Mouse (Mus musculus) embryo, embryonic 10.5 days (tissue): ENCODE results near the gene Pi4ka.

Source experiments
- DNase-seq: peaks from one replicate; pipeline ENCODE4 v3.0.0-alpha.2; 2015; ENCODE audit warnings: low spot score

Gene Pi4ka

DNA sequence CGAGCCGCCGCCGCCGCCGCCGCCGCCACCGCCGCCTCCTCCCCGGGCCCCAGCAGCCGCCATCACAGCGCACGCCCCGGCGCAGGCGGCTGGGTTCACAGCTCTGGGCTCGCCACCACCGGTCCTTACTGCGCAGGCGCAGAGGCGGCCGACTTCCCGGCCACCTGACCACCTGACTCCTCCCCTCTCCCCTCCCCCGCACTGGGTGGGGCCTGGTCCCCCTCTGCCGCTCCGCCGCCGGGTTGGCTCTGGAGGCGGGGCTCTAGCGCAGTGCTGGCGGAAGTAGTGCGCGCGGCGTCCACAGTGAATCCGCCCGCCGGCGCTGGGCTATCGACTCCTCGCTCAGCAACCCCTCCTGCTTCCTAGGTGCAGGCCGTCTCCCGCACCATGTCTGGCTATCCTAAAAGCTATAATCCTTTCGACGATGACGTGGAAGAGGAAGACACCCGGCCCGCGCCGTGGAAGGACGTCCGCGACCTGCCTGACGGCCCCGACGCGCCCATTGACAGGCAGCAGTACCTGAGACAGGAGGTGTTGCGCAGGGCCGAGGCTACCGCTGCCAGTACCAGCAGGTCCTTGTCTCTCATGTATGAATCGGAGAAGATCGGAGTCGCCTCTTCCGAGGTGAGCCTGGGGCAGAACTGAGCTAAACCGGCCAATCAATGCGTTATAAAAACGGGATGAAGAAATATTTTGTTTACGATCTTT lies at the start of gene Pi4ka, which contains the start of gene Snap29:
Gene Pi4ka, minus strand, starts transcription at position 579 of the 708 bp plus-strand sequence.
Gene Snap29, plus strand, starts transcription at position 251 of the 708 bp plus-strand sequence.
- peak; percentile 99 for DNase-seq

DNA sequence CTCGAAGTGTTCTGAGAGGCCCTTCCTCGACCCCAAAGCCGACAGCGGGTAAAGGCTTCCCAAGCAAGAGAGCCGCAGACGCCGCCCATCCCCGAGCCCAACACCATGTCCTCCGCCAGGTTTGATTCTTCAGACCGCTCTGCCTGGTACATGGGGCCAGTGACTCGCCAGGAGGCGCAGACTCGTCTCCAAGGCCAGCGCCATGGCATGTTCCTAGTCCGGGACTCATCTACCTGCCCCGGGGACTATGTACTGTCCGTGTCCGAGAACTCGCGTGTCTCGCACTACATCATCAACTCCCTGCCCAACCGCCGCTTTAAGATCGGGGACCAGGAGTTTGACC lies 46.2 kb upstream of the Pi4ka start:
- DNase-seq, result peak; percentile 57

DNA sequence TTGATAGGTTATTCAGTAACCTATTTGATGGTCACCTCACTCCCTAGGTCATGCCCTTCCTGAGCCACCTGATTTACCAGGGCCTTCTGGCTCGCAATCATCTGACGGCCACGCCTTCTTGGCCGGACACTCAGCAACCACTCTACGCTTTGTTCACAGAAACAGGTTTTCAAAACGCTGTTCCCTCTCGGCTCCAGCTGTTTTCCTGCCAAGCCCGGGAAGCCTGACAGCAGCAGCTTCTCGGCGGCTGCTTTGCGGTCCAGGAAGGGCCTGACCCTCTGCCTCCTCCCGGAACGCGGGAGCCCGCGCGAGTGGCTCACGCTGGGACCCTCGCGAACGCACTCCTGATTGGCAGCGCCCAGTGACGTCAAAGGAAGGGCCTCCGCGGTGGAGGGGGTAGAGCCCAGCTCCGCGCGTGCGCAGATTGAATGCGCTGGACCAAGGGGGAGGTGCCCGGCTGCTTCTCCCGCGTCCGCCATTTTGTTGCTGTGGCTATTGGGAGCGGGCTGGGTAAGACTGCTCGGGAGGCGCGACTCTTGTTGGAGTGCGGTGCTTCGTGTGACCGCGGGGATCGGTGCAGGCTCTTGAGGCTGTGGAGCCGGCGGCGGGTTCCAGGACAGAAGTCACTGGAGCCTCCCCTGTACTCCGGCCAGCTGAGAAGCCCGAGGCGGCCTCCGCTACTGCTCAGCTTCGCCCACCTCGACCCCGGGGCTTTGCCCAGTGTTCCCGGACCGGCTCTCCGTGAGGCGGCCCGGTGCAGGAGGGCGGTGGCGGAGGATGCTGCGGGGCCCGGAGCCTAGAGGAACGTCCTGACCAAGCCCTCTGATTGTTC lies 45.6 kb upstream of the Pi4ka start, which contains the start of gene Crkl:
Gene Crkl, plus strand, starts transcription at position 447 of the 832 bp plus-strand sequence.
- DNase-seq, result peak; percentile 100

DNA sequence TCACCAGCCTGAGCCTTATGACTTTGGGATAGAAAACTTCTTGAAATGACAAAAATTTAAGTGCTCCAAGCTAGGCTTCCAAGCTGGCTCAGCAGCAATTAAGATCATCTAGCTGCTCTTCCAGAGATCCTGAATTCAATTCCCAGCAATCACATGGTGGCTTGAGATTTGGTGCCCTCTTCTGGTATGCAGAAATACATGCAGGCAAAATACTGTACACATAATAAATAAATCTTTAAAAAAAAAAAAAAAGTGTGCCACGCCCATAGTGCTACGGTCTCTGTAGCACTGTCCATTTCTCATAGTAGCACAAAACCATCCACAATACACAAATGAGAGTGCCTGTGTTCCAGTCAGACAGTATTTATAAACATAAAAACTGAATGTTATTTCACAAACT lies 26.5 kb upstream of the Pi4ka start:
- DNase-seq, result peak; percentile 29

GRCm38 (mm10) chr16:17423021-17423420 lies 16.9 kb upstream of the Pi4ka start:
- DNase-seq, result no peak

GRCm38 (mm10) chr16:17410209-17410608 lies 4.1 kb upstream of the Pi4ka start:
- DNase-seq, result no peak

GRCm38 (mm10) chr16:17409046-17409445 lies 2.9 kb upstream of the Pi4ka start:
- DNase-seq, result no peak

DNA sequence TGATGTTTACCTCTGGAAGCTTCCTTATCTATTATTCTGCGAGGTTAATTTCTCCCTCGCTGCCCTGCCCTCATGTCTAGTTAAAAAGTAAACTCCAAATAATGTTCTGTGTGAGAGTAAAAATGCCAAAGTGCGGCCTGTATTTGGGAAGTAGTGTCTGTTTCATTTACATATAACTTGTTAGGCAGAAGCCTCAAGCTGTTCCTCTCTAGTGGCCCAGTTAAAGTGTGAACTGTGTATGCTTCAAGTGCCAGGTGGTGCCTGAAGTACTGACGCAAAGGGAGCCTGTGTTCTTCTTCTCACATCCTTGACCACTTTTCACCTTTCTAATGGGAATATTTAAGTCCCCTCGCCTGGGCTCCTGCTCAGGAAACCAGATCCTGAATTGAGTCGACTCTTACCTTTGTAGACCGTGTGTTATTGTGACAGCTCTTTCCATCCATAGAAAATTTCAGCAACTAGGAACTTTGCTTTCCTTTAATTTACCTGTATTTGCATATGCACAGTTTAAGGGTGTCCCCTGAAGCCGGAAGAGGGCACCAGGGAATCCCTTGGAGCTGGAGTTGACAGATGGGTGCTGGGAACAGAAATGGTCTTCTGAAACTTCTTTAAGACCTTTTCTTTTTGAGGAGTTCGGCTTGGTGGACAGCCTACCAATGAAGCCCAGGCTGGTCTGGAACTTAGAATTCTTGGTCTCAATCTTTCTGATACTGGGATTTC lies 558 bp upstream of the Pi4ka start:
- DNase-seq, result no peak

DNA sequence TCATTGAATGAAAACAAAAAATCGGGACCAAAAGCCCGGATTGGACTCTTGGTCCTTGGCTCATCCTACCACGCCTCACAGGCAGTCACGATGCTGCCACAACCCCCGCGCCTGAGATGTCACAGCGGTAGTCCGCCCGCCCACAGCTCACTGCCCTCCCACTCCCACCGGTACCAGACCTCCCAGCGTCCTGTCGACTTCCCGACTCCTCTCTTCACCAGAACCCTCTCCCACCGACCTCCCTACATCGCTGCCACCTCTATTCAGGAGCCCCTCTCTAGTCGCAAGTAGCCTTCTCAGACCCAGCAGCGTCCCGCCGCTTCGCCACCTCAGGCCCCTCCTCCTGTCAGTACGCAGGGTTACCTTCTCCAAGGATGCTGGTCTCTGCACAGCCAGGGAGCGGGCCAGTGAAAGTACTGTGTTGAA lies 830 bp downstream of the Pi4ka start:
- DNase-seq, result no peak

GRCm38 (mm10) chr16:17402855-17403254 lies 3.3 kb downstream of the Pi4ka start:
- DNase-seq, result peak; percentile 58

GRCm38 (mm10) chr16:17392784-17393183 lies 13.3 kb downstream of the Pi4ka start:
- DNase-seq, result no peak

- DNase-seq, result no peak
Measured at GRCm38 (mm10) chr16:17383594-17384326, 22.4 kb downstream of the Pi4ka start.

- no peak for DNase-seq
Measured at GRCm38 (mm10) chr16:17382306-17382705, 23.8 kb downstream of the Pi4ka start.

DNA sequence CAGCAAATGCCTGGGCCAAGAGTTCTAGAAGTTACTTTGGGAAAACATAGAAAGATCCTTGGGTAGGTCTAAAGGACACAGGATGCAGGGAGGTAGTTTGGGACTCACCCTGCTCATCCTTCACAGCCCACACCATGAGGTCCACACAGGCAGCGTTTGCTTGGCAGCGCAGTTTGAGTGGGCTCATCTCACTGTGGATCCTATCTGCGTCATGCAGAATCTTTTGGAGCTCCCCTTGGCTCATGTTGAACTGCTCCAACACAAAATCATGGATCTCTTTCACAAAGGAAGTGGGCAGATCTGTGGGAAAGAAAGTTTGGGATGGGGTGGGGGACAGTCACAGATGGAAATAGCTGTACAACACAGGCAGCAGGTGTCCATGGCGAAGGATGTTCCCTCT lies 47.3 kb downstream of the Pi4ka start:
- DNase-seq, result no peak

DNA sequence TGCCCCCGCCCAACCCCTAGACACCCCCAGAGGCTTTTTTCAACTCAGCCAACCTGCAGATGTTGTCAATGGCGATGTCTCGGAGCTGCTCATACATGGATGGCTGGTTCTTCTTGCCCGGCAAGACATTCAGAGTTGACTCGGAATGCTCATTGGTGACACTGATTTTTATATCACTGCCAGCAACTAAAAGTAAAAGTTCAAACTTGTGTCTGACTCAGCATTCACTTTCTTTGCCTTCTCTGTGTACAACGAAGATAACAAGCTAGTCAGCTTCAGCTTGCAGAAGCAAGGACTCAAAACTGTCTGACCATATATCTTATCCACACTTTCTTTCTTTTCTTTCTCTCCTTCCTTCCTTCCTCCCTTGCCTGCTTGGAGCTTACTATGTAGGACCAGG lies 50.1 kb downstream of the Pi4ka start:
- DNase-seq, result no peak

DNA sequence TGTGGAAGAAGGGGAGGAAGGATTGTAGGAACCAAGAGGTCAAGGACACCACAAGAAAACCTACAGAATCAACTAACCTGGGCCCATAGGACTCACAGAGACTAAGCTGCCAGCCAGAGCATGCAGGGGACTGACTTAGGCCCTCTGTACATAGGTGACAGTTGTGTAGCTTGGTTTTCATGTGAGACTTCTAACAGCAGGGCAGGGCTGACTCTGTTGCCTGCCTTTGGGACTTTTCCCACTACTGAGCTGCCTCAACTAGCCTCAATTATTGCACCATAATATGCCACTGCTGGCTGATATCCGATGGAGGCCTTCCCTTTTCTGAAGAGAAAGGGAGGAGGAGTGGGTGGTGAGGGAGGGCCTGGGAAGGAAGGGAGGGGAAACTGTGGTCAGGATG lies 59.3 kb downstream of the Pi4ka start:
- no peak for DNase-seq

DNA sequence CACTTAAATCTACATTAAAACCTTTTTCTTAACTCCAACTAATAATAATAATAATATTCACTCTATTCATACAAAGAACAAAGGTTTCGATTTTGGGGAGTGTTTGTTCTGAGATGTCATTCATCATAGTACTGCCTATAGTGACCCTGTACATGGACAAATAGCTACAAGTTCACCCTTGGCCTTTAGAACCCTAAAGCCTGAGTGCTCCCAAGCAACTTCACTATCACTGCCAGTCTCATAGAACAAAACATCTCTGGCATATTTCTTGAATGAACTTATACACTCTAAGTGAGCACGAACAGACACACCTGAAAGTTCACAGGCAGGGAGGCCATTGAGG lies 60.3 kb downstream of the Pi4ka start:
- DNase-seq, result no peak

DNA sequence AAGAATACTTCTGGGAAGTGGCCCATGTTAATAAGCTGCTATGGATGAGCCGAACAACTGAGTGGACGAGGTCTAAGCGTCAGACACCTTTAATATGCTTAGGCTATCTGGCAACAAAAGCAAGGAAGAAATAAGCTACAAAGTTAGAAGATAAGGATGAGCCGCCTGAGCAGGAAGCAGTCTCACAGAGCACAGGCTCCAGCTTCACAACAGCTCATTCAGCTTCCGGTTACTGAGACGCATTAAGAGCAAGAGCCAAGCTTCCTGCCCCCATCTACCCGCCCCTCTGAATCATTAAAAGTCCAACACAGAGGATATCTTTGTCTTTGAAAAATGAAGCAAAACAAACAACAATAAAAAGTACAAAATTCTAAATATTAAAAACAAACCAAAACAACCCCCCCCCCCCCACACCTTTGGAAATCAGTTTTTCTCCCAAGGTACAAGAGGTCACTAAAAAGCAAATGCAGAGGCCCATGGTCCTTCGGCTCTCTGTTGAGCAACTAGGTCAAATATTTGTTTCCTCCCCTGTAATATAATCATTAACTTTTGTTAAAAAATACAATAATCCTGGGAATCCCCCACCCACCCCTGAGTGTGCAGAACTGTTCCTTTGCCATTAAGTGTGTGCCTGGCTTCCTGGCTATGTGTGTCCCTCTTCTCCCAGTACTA lies 60.8 kb downstream of the Pi4ka start:
- DNase-seq, result no peak

GRCm38 (mm10) chr16:17341847-17342246 lies 64.3 kb downstream of the Pi4ka start:
- DNase-seq, result no peak

- DNase-seq, result no peak
Measured at GRCm38 (mm10) chr16:17340705-17341104, 65.4 kb downstream of the Pi4ka start.

DNA sequence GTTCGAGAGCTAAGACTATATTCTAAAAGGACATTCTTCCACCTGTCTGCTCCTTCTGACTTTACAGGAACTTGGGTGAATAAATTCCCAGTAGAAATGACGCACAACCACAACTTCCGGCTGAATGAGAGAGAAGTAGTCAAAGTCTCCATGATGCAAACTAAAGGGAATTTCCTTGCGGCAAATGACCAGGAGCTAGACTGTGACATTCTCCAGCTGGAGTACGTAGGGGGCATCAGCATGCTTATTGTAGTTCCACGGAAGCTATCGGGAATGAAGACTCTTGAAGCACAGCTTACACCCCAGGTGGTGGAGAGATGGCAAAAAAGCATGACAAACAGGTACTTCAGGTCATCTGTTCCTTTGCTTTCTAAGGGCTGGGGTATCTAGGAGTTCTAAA lies 66.4 kb downstream of the Pi4ka start:
- no peak for DNase-seq
